Mouse (Mus musculus): ENCODE data around the gene C1qb.

Gene C1qb

GRCm38 (mm10) chr4:136893691-136894543 is 7.9 kb upstream of the C1qb start:
- peak; percentile 56 to 58 for DNase-seq (ENCODE audit: low spot score in 2 of 2)

GRCm38 (mm10) chr4:136892811-136893210 is 6.8 kb upstream of the C1qb start, which contains the start of gene C1qc:
C1qc (minus strand) TSS chr4:136893065.
- DNase-seq (ENCODE audit: low spot score in 2 of 2): no peak

- no peak for DNase-seq (ENCODE audit: low spot score in 2 of 2)
These were observed 6.4 kb upstream of the C1qb start for GRCm38 (mm10) chr4:136892371-136892770.

- DNase-seq (ENCODE audit: low spot score in 2 of 2): no peak
These were observed 5.1 kb upstream of the C1qb start for GRCm38 (mm10) chr4:136891115-136891514.

GRCm38 (mm10) chr4:136889981-136890380 is 4.0 kb upstream of the C1qb start:
- DNase-seq (ENCODE audit: low spot score in 2 of 2): no peak

GRCm38 (mm10) chr4:136887714-136888113 is 1.7 kb upstream of the C1qb start:
- DNase-seq (ENCODE audit: low spot score in 2 of 2): no peak

- DNase-seq (ENCODE audit: low spot score in 2 of 2): peak in 1 of 2 experiments; percentile 28
These were observed 7.4 kb downstream of the C1qb start for GRCm38 (mm10) chr4:136878601-136879000.

- no peak for DNase-seq (ENCODE audit: low spot score in 2 of 2)
These were observed 7.8 kb downstream of the C1qb start for GRCm38 (mm10) chr4:136878171-136878570.

- DNase-seq (ENCODE audit: low spot score in 2 of 2): peak; percentile 44 to 51
These were observed 9.0 kb downstream of the C1qb start for GRCm38 (mm10) chr4:136876971-136877370.

- peak; percentile 29 to 32 for DNase-seq (ENCODE audit: low spot score in 2 of 2)
These were observed 11.0 kb downstream of the C1qb start for GRCm38 (mm10) chr4:136875012-136875411.

GRCm38 (mm10) chr4:136868371-136868770 is 17.6 kb downstream of the C1qb start:
- DNase-seq (ENCODE audit: low spot score in 2 of 2): no peak

GRCm38 (mm10) chr4:136867690-136868345 is 18.2 kb downstream of the C1qb start:
- no peak for DNase-seq (ENCODE audit: low spot score in 2 of 2)

- DNase-seq (ENCODE audit: low spot score in 2 of 2): no peak
These were observed 20.5 kb downstream of the C1qb start for GRCm38 (mm10) chr4:136865531-136865930.

GRCm38 (mm10) chr4:136864751-136865470 is 21.1 kb downstream of the C1qb start:
- DNase-seq (ENCODE audit: low spot score in 2 of 2): no peak

GRCm38 (mm10) chr4:136863517-136863916 is 22.5 kb downstream of the C1qb start:
- no peak for DNase-seq (ENCODE audit: low spot score in 2 of 2)

GRCm38 (mm10) chr4:136862411-136862810 is 23.6 kb downstream of the C1qb start:
- no peak for DNase-seq (ENCODE audit: low spot score in 2 of 2)

- no peak for DNase-seq (ENCODE audit: low spot score in 2 of 2)
These were observed 24.2 kb downstream of the C1qb start for GRCm38 (mm10) chr4:136861806-136862205.

- no peak for DNase-seq (ENCODE audit: low spot score in 2 of 2)
These were observed 26.0 kb downstream of the C1qb start for GRCm38 (mm10) chr4:136860022-136860421.

- DNase-seq (ENCODE audit: low spot score in 2 of 2): peak in 1 of 2 experiments; percentile 42
These were observed 30.9 kb downstream of the C1qb start for GRCm38 (mm10) chr4:136855081-136855480.

GRCm38 (mm10) chr4:136852989-136853388 is 33.0 kb downstream of the C1qb start:
- DNase-seq (ENCODE audit: low spot score in 2 of 2): no peak

- no peak for DNase-seq (ENCODE audit: low spot score in 2 of 2)
These were observed 33.9 kb downstream of the C1qb start for GRCm38 (mm10) chr4:136852119-136852518.

- DNase-seq (ENCODE audit: low spot score in 2 of 2): peak; percentile 42 to 58
These were observed 37.4 kb downstream of the C1qb start for GRCm38 (mm10) chr4:136848565-136848964.
